Mouse (Mus musculus) ovary, adult 10 weeks (tissue): Measurements from ENCODE around the gene Prima1. TPM values are rescaled to one million over a fixed set of nuclear protein-coding genes. Genes with fewer than 3 reads are reported as not detected.

Source experiments
- polyA plus RNA-seq: library from polyadenylated mRNA; stranded (reverse); fragments of 350-450 nt; fragmentation: Illumina TruSeq; extraction: RNeasy Lipid Tissue Mini Kit (QIAGEN cat#74804); gene quantifications from one replicate; pipeline ENCODE4 v1.2.3, GENCODE M21; 2014

Gene Prima1
- polyA plus RNA-seq: not detected

GRCm38 (mm10) chr12:103242083-103242581 is at the start of gene Prima1:
TSS of gene Prima1 (minus strand) at chr12:103242150.

Other genes with a start within 250 kb of the Prima1 start
- not detected for gene Fam181a, start 68.8 kb upstream of the Prima1 start, polyA plus RNA-seq
- gene Asb2, start 113.9 kb upstream of the Prima1 start, polyA plus RNA-seq: 0.20 TPM
- 2.7 TPM for gene Otub2, start 146.5 kb upstream of the Prima1 start, polyA plus RNA-seq
- not detected for gene 9330161L09Rik, start 165.7 kb upstream of the Prima1 start, polyA plus RNA-seq
- gene Ddx24, start 183.7 kb upstream of the Prima1 start, polyA plus RNA-seq: 26.7 TPM
- 45.2 TPM for gene Ifi27, start 192.1 kb upstream of the Prima1 start, polyA plus RNA-seq
- 6.4 TPM for gene Ifi27l2a, start 201.5 kb upstream of the Prima1 start, polyA plus RNA-seq
- gene Ifi27l2b, start 215.1 kb upstream of the Prima1 start, polyA plus RNA-seq: not detected